Mouse (Mus musculus) layer of hippocampus, adult 9-11 months (tissue): Measurements from ENCODE around the gene Endou.
A peak's percentile ranks its signal among the peaks of the same experiment; 100 is the strongest.
"Not testable (repeated sequence)": the region's sequence is repeated elsewhere in the genome, so short reads cannot be mapped to it uniquely, and the experiment has no call there.

Experiments used
- DNase-seq: peaks from one replicate; pipeline ENCODE4 v3.0.0; 2022

Endou gene

DNA sequence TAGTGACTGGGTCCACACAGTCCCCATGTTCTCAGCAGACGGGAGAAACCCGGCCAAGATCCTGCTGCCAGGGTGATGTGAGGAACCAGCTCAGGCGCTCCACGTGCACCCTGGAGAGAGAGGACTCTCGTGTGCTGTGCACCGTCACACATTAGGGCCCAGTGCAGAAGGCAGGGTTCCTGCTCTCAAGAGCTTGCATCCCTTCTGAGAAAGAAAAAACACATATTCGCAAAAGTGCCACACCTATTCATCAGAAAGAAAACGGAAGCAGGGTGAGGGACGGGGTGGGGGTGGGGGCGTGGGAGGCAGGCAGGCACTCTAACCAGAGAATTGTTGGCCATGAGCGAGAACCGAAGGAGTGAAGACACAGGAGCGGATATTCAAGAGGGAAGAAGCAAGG lies 55.2 kb downstream of the Endou start:
- no peak for DNase-seq

DNA sequence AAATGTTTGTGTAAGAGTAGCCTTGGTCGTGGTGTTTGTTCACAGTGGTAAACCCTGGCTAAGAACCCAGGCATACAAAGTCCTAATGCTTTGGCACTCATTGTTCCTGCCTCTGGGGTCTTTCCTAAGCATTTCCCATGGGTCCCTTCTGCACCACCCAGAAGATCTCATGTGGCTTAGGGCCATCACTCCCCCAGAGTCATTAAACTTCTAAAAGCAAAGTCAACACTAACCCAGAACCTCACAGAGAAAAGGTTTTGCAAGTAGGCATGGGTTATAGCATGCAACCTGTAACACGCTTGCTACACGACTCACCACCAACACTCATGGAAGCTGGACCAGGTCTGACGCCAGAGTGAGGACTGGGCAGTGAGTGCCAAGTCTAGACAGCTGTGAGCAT lies 56.7 kb downstream of the Endou start:
- DNase-seq: no peak

DNA sequence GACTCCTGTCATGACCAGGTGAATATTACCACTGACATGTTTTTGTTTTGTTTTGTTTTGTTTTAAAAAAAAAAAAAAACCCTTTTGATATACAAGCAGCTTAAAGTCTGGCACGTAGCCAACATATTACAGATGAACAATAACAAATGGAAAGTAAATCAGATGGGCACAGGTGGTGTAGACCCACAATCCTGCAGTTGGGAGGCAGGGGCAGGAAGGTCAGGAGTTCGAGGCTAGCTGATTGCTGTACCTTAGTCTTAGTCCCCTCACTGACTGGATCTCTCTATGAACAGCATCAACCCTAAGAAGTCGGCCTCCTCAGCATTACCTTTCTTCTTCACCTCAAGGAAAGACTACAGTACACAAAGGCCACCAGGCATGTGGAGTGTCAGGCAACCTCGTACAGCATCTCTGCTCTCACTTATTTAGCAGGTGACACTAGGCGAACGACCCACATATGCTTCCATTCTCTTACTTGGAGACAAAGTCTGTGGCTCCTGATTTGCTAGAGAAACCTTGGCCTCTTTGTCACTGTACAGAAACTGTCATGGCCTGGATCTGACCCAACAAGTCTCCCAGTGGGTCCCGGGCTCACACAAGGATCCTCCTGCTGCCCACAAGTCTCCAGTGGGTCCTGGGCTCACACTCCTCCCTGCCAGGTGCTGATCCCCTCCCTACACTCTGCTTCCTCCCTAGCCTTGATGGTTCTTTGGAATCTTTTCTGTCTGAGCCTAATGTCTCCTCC lies 57.7 kb downstream of the Endou start:
- DNase-seq: no peak

DNA sequence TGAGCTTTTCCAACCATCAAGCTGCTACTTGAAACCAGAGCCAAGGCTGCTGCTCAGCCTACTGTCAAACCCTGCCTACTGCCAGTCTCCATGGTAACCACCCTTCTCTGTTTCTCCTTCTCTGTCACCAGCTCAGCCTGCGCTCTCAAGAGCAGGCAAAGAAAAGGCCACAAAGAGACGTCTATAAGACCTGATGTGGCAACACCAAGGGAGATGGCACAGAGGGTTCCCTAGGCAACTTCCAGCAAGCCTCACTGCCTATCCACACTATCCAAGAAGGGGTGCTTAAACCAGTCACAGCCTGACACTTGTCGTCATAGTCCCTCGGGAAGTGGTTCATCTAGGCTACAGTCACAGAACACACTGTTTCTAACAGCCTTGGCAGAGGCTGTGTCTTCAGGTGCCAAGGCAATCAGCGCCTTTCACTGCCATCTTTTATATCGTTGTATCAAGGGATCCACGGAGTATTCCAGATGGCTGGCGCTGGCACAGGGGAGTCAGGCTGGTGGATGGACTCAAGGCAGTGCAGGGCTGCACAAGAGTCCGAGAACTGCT lies 58.9 kb downstream of the Endou start:
- DNase-seq: peak; percentile 82

DNA sequence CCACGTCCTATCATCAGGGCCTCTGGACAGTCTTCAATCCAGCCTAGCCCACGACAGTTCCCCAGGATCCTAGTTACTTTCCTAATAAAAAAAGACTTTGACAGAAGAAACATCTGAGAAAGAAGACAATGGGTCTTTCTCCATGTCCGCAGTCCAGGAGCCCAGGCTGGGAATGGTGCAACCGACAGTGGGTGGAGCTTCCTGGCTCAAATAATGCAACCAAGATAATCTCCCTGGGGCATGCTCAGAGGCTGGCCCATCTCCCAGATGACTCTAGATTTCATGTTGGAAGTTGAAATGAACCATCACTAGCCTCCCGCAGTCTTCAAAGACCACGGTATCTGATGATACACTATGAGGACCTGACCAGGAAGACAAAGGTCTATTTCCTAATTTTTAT lies 60.6 kb downstream of the Endou start:
- no peak for DNase-seq

DNA sequence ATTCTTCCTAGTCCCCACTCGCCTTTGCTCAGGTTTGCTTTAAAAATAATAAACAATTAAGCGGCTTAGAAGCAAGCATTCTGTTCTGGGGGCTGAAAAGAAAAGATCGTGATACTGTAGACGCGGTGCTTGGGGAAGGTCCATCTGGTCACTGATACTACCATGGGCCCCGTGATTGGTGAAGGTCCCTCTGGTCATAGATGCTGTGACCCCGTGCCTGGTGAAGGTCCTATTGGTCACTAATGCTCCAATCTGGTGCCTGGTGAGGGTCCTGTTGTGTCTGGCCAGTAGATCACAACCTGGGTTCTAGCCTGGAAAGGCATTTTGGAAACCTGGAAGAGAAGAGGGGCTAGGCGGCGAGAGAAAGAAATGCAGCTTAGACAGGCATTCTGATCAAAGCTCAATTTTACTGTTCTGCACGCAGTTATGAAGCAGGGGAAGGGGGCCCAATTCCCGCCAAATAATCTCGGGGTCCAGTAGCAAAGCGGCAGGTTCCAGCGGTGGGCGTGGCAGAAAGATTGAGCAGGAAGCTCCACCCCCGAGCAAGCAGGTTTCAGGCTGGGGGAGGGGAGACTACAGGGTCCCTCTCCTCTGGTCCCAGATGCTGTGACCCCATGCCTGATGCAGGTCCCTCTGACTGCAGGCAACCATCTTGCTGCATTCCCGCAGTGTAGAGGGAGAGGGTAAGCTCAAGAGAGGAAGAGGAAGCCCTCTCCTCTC lies 62.8 kb downstream of the Endou start:
- not testable (repeated sequence) for DNase-seq

DNA sequence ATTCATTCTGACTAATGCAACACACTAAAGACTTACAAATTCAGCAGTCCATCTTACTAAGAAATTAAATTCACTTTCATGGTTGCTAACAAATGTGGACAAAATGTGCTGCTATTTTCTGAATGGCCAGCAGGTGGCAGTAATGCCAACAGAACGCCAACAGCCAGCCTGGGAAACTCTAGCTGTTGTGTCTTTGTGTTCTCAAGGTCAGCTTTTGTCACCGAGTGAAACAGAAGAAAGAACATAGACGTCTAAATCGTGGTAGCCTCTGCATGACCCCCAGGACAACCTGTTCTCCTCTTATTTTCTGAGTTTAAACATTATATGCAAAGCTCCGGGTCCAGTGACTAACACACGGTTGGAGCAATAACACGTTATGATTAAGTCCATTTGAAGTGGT lies 63.7 kb downstream of the Endou start:
- peak; percentile 39 for DNase-seq

DNA sequence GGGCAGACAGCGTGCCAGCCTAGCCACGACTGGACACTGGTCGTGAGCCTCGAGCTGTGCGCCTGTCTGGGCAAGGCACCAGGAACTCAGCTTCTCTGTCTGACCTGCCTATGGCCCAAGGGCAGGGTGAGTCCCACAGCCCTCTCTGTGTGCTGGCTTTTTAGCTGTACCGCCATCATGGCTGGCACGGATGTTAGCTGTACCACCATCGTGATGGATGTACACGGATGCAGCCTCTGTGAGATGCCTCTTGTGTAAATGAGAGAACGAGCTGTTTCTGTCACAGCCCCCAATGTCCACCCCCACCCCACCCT lies 64.7 kb downstream of the Endou start:
- no peak for DNase-seq

DNA sequence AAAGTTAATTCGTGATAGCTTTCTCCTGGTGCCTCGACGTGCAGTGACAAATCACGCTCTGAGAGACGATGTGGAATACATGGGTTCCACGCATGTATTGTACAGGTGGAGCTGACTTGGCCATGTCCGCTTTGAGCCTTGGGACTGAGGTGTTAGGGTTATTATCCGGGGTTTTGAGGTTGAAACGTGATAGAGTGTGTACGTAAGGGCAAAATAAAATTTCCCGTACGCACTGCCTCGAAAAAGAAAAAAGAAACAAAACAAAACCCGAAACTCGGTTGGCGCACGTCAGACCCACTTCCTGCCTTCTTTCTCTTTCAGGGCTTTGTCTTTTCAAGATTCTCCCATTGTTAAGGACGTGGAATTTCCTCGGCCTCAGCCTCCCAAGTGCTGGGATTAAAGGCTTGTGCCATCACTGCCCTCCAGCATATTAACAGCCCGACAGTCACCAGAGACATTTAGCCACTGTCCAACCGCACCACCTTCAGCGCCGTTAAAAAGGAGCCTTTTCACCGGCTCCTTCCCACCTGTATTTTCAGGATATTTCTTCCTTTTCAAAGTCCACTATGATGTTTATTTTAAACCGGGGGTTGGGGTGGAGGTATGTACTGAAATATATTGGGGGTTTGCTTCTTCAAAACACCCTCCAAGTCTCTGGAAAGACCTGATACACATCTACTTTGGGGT lies 65.2 kb downstream of the Endou start:
- DNase-seq: no peak

DNA sequence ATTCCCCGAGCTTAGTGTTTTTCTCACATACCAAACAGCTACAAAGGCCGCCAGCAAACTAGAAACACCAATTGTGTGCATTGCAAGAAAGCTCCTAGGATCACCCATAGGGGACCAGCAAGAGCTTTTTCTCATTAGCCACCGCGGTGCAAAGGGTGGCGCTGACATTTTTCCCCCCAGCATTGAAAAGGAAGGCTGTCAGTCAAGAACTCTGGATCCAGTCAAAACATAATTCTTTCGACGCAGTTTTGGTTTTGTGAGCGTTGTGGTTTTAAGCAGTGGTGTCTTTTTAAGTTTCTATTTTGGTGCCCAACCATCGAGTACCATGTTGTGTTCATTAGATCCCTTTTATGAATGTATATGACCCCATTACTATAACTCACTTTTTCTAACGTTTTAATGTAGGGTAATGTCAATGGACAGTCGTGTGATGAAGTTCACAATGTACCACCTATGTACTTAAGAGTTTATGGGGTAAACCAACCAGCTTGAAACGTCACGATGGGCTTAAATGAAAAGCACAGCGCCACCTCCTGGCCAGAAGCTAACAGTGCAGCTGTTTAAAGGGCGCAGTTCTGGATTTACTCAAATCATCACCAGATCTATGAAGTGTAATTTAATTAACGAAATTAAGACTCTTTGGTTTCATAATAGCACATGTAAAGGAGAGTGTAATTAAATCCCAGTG lies 66.0 kb downstream of the Endou start:
- DNase-seq: no peak

DNA sequence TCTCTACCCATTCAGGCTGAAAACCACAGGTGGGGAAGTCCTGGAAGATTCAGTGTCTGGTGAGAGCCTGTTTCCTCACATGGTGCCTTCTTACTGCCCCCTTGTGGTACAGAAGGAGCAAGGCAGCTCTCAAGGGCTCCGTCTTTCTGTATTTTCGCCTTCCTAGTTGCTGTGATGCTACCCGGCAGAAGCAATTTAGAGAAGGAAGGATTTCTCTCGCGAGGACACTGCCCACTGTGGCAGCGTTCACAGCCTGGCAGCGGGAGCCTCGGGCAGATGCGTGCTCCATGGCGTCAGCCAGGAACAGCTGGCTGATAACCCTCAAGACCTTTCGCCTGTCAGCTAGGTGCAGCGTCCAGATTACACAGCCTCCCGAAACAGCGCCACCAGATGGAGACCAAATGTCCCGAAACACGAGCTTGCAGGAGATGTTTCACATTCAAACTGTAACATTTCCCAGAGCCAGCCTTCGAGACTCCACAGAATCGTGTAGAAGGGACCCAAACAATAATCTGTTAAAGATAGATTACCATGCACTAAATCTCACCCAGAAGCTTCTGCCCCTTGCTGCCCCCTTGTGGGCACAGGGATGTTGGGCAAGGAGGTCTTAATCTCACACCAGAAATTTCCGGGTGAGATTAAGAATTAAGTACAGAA lies 67.3 kb downstream of the Endou start:
- peak; percentile 57 for DNase-seq
